Mouse (Mus musculus): ENCODE results near the gene Fam53b. TPM values are rescaled to one million over a fixed set of nuclear protein-coding genes. Genes with fewer than 3 reads are reported as not detected.

Fam53b gene
- polyA plus RNA-seq, 1 experiment from 2014 or later, result 25.5 TPM

- Histone ChIP-seq H3K4me1 (replicated peaks) (peaks cover 12% of the 10 kb centered on the region; the same call in 1 of the 2 replicates), H3K9me3 (replicated peaks) (no peaks in the 10 kb centered on the region), H3K27me3 (no peaks in the 10 kb centered on the region), H3K9ac (no peak overlapping the region), H3K4me2 (no peak overlapping the region), H3K27ac (replicated peaks) (no peak overlapping the region), H3K4me3 (replicated peaks) (no peak overlapping the region), H3K36me3 (replicated peaks) (no peaks in the 10 kb centered on the region)
- 75% methylated on average over 3 of the region's 3 CpGs for WGBS (ENCODE audit: insufficient replicate concordance)
- no peak for ATAC-seq (ENCODE audit: insufficient read depth)
These were observed 111.7 kb downstream of the Fam53b start for GRCm38 (mm10) chr7:132702024-132702423.

- Histone ChIP-seq H3K4me1 (replicated peaks) (peaks cover 12% of the 10 kb centered on the region; the same call in 1 of the 2 replicates), H3K27ac (replicated peaks) (no peak overlapping the region), H3K4me3 (replicated peaks) (no peak overlapping the region), H3K4me2 (no peak overlapping the region), H3K36me3 (replicated peaks) (no peaks in the 10 kb centered on the region), H3K27me3 (no peaks in the 10 kb centered on the region), H3K9ac (no peak overlapping the region), H3K9me3 (replicated peaks) (no peaks in the 10 kb centered on the region)
- no peak for ATAC-seq (ENCODE audit: insufficient read depth)
- 77% methylated on average over 3 of the region's 3 CpGs for WGBS (ENCODE audit: insufficient replicate concordance)
These were observed 112.3 kb downstream of the Fam53b start for GRCm38 (mm10) chr7:132701412-132701811.

- Histone ChIP-seq H3K27me3 (no peaks in the 10 kb centered on the region), H3K9me3 (replicated peaks) (no peaks in the 10 kb centered on the region), H3K4me2 (no peak overlapping the region), H3K4me3 (replicated peaks) (no peak overlapping the region), H3K4me1 (replicated peaks) (peaks cover 12% of the 10 kb centered on the region; the same call in 1 of the 2 replicates), H3K27ac (replicated peaks) (no peak overlapping the region), H3K36me3 (replicated peaks) (no peaks in the 10 kb centered on the region), H3K9ac (no peak overlapping the region)
- 50% methylated on average over 4 of the region's 4 CpGs for WGBS (ENCODE audit: insufficient replicate concordance)
- 0 out of 2 replicates have a peak, but pooled peaks have one; percentile 20 for ATAC-seq (ENCODE audit: insufficient read depth)
These were observed 113.6 kb downstream of the Fam53b start for GRCm38 (mm10) chr7:132700107-132700506.

GRCm38 (mm10) chr7:132699639-132700038 is 114.0 kb downstream of the Fam53b start:
- Histone ChIP-seq H3K36me3 (replicated peaks) (no peaks in the 10 kb centered on the region), H3K4me2 (no peak overlapping the region), H3K4me1 (replicated peaks) (peaks cover 12% of the 10 kb centered on the region; the same call in 1 of the 2 replicates), H3K9ac (no peak overlapping the region), H3K4me3 (replicated peaks) (no peak overlapping the region), H3K27ac (replicated peaks) (no peak overlapping the region), H3K27me3 (no peaks in the 10 kb centered on the region), H3K9me3 (replicated peaks) (no peaks in the 10 kb centered on the region)
- no peak for ATAC-seq (ENCODE audit: insufficient read depth)

- no peak for ATAC-seq (ENCODE audit: insufficient read depth)
- H3K9ac ChIP-seq, result no peak overlapping the region
- H3K27ac ChIP-seq (replicated peaks), result no peak overlapping the region
- no peaks in the 10 kb centered on the region for H3K9me3 ChIP-seq (replicated peaks)
- H3K4me2 ChIP-seq, result no peak overlapping the region
- H3K27me3 ChIP-seq, result no peaks in the 10 kb centered on the region
- H3K36me3 ChIP-seq (replicated peaks), result no peaks in the 10 kb centered on the region
- whole genome bisulfite sequencing (ENCODE audit: insufficient replicate concordance), result 57% methylated on average over 4 of the region's 4 CpGs
- no peak overlapping the region for H3K4me3 ChIP-seq (replicated peaks)
- H3K4me1 ChIP-seq (replicated peaks), result peaks cover 12% of the 10 kb centered on the region; the same call in 1 of the 2 replicates
These were observed 114.5 kb downstream of the Fam53b start for GRCm38 (mm10) chr7:132699165-132699564.

GRCm38 (mm10) chr7:132698737-132699136 is 114.9 kb downstream of the Fam53b start:
- WGBS (ENCODE audit: insufficient replicate concordance), result 37% methylated on average over 4 of the region's 4 CpGs
- ATAC-seq (ENCODE audit: insufficient read depth), result no peak
- Histone ChIP-seq H3K27ac (replicated peaks) (no peak overlapping the region), H3K9ac (no peak overlapping the region), H3K27me3 (no peaks in the 10 kb centered on the region), H3K9me3 (replicated peaks) (no peaks in the 10 kb centered on the region), H3K36me3 (replicated peaks) (no peaks in the 10 kb centered on the region), H3K4me1 (replicated peaks) (peaks cover 12% of the 10 kb centered on the region; the same call in 1 of the 2 replicates), H3K4me3 (replicated peaks) (no peak overlapping the region), H3K4me2 (no peak overlapping the region)

- Histone ChIP-seq H3K9me3 (replicated peaks) (no peaks in the 10 kb centered on the region), H3K4me2 (no peak overlapping the region), H3K9ac (no peak overlapping the region), H3K4me3 (replicated peaks) (no peak overlapping the region), H3K27me3 (no peaks in the 10 kb centered on the region), H3K27ac (replicated peaks) (no peak overlapping the region), H3K4me1 (replicated peaks) (peaks cover 12% of the 10 kb centered on the region; the same call in 1 of the 2 replicates), H3K36me3 (replicated peaks) (no peaks in the 10 kb centered on the region)
- 72% methylated on average over 8 of the region's 8 CpGs for WGBS (ENCODE audit: insufficient replicate concordance)
- no peak for ATAC-seq (ENCODE audit: insufficient read depth)
These were observed 116.4 kb downstream of the Fam53b start for GRCm38 (mm10) chr7:132697258-132697796.

GRCm38 (mm10) chr7:132693561-132693960 is 120.1 kb downstream of the Fam53b start:
- Histone ChIP-seq H3K36me3 (replicated peaks) (no peaks in the 10 kb centered on the region), H3K4me1 (replicated peaks) (0 out of 2 replicates have a peak, but pooled peaks cover 3% of the 10 kb centered on the region), H3K27me3 (no peaks in the 10 kb centered on the region), H3K27ac (replicated peaks) (no peak overlapping the region), H3K9me3 (replicated peaks) (no peaks in the 10 kb centered on the region), H3K4me3 (replicated peaks) (no peak overlapping the region), H3K9ac (no peak overlapping the region), H3K4me2 (no peak overlapping the region)
- WGBS (ENCODE audit: insufficient replicate concordance), result 68% methylated on average over 2 of the region's 2 CpGs
- no peak for ATAC-seq (ENCODE audit: insufficient read depth)

- ATAC-seq (ENCODE audit: insufficient read depth), result no peak
- WGBS (ENCODE audit: insufficient replicate concordance), result 74% methylated on average over 9 of the region's 9 CpGs
- H3K9ac ChIP-seq, result no peak overlapping the region
- no peaks in the 10 kb centered on the region for H3K27me3 ChIP-seq
- peaks cover 9% of the 10 kb centered on the region; the same call in 1 of the 2 replicates for H3K4me1 ChIP-seq (replicated peaks)
- H3K4me2 ChIP-seq, result no peak overlapping the region
- no peaks in the 10 kb centered on the region for H3K36me3 ChIP-seq (replicated peaks)
- H3K9me3 ChIP-seq (replicated peaks), result no peaks in the 10 kb centered on the region
- no peak overlapping the region for H3K27ac ChIP-seq (replicated peaks)
- no peak overlapping the region for H3K4me3 ChIP-seq (replicated peaks)
These were observed 121.0 kb downstream of the Fam53b start for GRCm38 (mm10) chr7:132692719-132693118.

- H3K27ac ChIP-seq (replicated peaks), result no peak overlapping the region
- no peaks in the 10 kb centered on the region for H3K27me3 ChIP-seq
- no peaks in the 10 kb centered on the region for H3K9me3 ChIP-seq (replicated peaks)
- H3K4me1 ChIP-seq (replicated peaks), result peaks cover 25% of the 10 kb centered on the region
- no peak overlapping the region for H3K4me2 ChIP-seq
- WGBS (ENCODE audit: insufficient replicate concordance), result 64% methylated on average over 14 of the region's 14 CpGs
- no peak for ATAC-seq (ENCODE audit: insufficient read depth)
- no peak overlapping the region for H3K4me3 ChIP-seq (replicated peaks)
- H3K36me3 ChIP-seq (replicated peaks), result no peaks in the 10 kb centered on the region
- H3K9ac ChIP-seq, result no peak overlapping the region
These were observed 122.8 kb downstream of the Fam53b start for GRCm38 (mm10) chr7:132690716-132691472.

- 32% methylated on average over 5 of the region's 5 CpGs for WGBS (ENCODE audit: insufficient replicate concordance)
- Histone ChIP-seq H3K4me3 (replicated peaks) (no peak overlapping the region), H3K36me3 (replicated peaks) (no peaks in the 10 kb centered on the region), H3K4me2 (no peak overlapping the region), H3K9ac (no peak overlapping the region), H3K27me3 (no peaks in the 10 kb centered on the region), H3K9me3 (replicated peaks) (no peaks in the 10 kb centered on the region), H3K27ac (replicated peaks) (no peak overlapping the region), H3K4me1 (replicated peaks) (peaks cover 26% of the 10 kb centered on the region)
- ATAC-seq (ENCODE audit: insufficient read depth), result no peak
These were observed 124.0 kb downstream of the Fam53b start for GRCm38 (mm10) chr7:132689722-132690121.

Data from liver, embryonic 15.5 days (tissue).